Mouse (Mus musculus) embryonic facial prominence, embryonic 14.5 days (tissue): ENCODE measurements around the gene Galnt6. TPM values are rescaled to one million over a fixed set of nuclear protein-coding genes. Genes with fewer than 3 reads are reported as not detected.
"Not testable (repeated sequence)": the region's sequence is repeated elsewhere in the genome, so short reads cannot be mapped to it uniquely, and the experiment has no call there.

Source experiments
- ATAC-seq: fragments of 200-750 bp; cut with Nextera tagmentation; 2 replicates; pipeline ENCODE4 v1.8.0; 2017; ENCODE audit warnings: low read depth, moderate number of reproducible peaks, moderate TSS enrichment
- DNase-seq: peaks from one replicate; pipeline ENCODE4 v3.0.0-alpha.2; 2015; ENCODE audit warnings: low spot score
- H3K27ac ChIP-seq: fragments of 300-500 bp; sonication (generic); replicated peaks from 2 replicates; pipeline ENCODE4 v1.5.1; 2014; ENCODE audit warnings: low read depth, mild to moderate bottlenecking, low read length, moderate library complexity
- H3K27me3 ChIP-seq: fragments of 300-500 bp; sonication (generic); replicated peaks from 2 replicates; pipeline ENCODE4 v1.6.1; 2014; ENCODE audit warnings: low read length; ENCODE audit not compliant: control insufficient read depth, insufficient read depth
- H3K36me3 ChIP-seq: fragments of 300-500 bp; sonication (generic); 2 replicates; pipeline ENCODE4 v1.6.1; 2014; ENCODE audit warnings: low read length, mixed read lengths; ENCODE audit not compliant: control insufficient read depth, insufficient read depth
- H3K4me1 ChIP-seq: fragments of 300-500 bp; sonication (generic); 2 replicates; pipeline ENCODE4 v1.6.1; 2014; ENCODE audit warnings: antibody characterized with exemption, low read length; ENCODE audit not compliant: control insufficient read depth, insufficient read depth
- H3K4me2 ChIP-seq: fragments of 300-500 bp; sonication (generic); 2 replicates; pipeline ENCODE4 v1.6.1; 2014; ENCODE audit warnings: low read depth, mild to moderate bottlenecking, low read length, moderate library complexity, mixed read lengths
- H3K4me3 ChIP-seq: fragments of 300-500 bp; sonication (generic); 2 replicates; pipeline ENCODE4 v1.5.1; 2014; ENCODE audit warnings: low read depth, mild to moderate bottlenecking, low read length
- H3K9ac ChIP-seq: fragments of 300-500 bp; sonication (generic); 2 replicates; pipeline ENCODE4 v1.6.1; 2014; ENCODE audit warnings: low read depth, mild to moderate bottlenecking, low read length, moderate library complexity, mixed read lengths
- H3K9me3 ChIP-seq: fragments of 300-500 bp; sonication (generic); 2 replicates; pipeline ENCODE4 v1.6.1; 2016; ENCODE audit warnings: low read length; ENCODE audit not compliant: control insufficient read depth
- WGBS: fragments of 180-500 bp; shearing (Covaris S2); extraction: QIAGEN DNeasy Blood & Tissue Kit; methylation state at CpG from one replicate; pipeline ENCODE4 v1.1.7; 2014; 5-methylcytosine and 5-hydroxymethylcytosine counted together
- polyA plus RNA-seq: library from polyadenylated mRNA; unstranded; fragments of >200 nt; fragmentation: Nextera tagmentation; extraction: Ambion mirVana; gene quantifications from 2 replicates; pipeline ENCODE4 v1.2.1, GENCODE M21; 2014

The Galnt6 gene
- 1.5 and 2.1 TPM in 2 replicates for polyA plus RNA-seq

GRCm38 (mm10) chr15:100729281-100729985, at the start of gene Galnt6:
Gene Galnt6 (minus strand): TSS chr15:100729376.
- peak within 1 kb of the TSS; percentile 26 for H3K9ac ChIP-seq
- no peaks in the 10 kb centered on the region for H3K9me3 ChIP-seq
- no peak; the same call in 1 of the 2 replicates for ATAC-seq
- no peak within 1 kb of the TSS for H3K27ac ChIP-seq
- WGBS, result 16% methylated on average over 11 of the region's 57 CpGs
- H3K4me2 ChIP-seq, result peak within 1 kb of the TSS; percentile 64
- no peak for DNase-seq
- peaks cover 3% of the 10 kb centered on the region; the same call in 1 of the 2 replicates for H3K4me1 ChIP-seq
- H3K36me3 ChIP-seq, result no peaks in the 10 kb centered on the region
- peaks cover 53% of the 10 kb centered on the region for H3K27me3 ChIP-seq
- H3K4me3 ChIP-seq, result peak within 1 kb of the TSS; percentile 40

- Histone ChIP-seq H3K9ac (no peak overlapping the region), H3K27me3 (no peaks in the 10 kb centered on the region; the same call in 1 of the 2 replicates), H3K27ac (no peak overlapping the region), H3K9me3 (no peaks in the 10 kb centered on the region), H3K36me3 (no peaks in the 10 kb centered on the region), H3K4me1 (no peaks in the 10 kb centered on the region), H3K4me2 (no peak overlapping the region), H3K4me3 (no peak overlapping the region)
- ATAC-seq, result peak; percentile 69; the same call in 1 of the 2 replicates
- DNase-seq, result peak; percentile 72
- WGBS, result 64% methylated on average over 32 of the region's 32 CpGs
Observed at GRCm38 (mm10) chr15:100777020-100778016, 48.1 kb upstream of the Galnt6 start.

GRCm38 (mm10) chr15:100776424-100776823, 47.2 kb upstream of the Galnt6 start:
- H3K4me2 ChIP-seq, result no peak overlapping the region
- no peak overlapping the region for H3K9ac ChIP-seq
- 75% methylated on average over 3 of the region's 3 CpGs for WGBS
- no peaks in the 10 kb centered on the region for H3K4me1 ChIP-seq
- H3K36me3 ChIP-seq, result no peaks in the 10 kb centered on the region
- no peaks in the 10 kb centered on the region; the same call in 1 of the 2 replicates for H3K27me3 ChIP-seq
- DNase-seq (no peak), ATAC-seq (no peak)
- no peaks in the 10 kb centered on the region for H3K9me3 ChIP-seq
- H3K27ac ChIP-seq, result no peak overlapping the region
- no peak overlapping the region for H3K4me3 ChIP-seq

- Histone ChIP-seq H3K4me2 (no peak overlapping the region), H3K9me3 (no peaks in the 10 kb centered on the region), H3K27me3 (no peaks in the 10 kb centered on the region; the same call in 1 of the 2 replicates), H3K4me1 (no peaks in the 10 kb centered on the region), H3K27ac (no peak overlapping the region), H3K36me3 (no peaks in the 10 kb centered on the region), H3K4me3 (no peak overlapping the region), H3K9ac (no peak overlapping the region)
- DNase-seq (peak; percentile 23), ATAC-seq (no peak)
- WGBS, result 44% methylated on average over 19 of the region's 19 CpGs
Observed at GRCm38 (mm10) chr15:100775189-100776166, 46.3 kb upstream of the Galnt6 start.

- H3K27me3 ChIP-seq, H3K36me3 ChIP-seq, H3K27ac ChIP-seq, H3K4me1 ChIP-seq, H3K4me2 ChIP-seq, H3K9ac ChIP-seq, DNase-seq, H3K9me3 ChIP-seq, H3K4me3 ChIP-seq, ATAC-seq: not testable (repeated sequence)
- WGBS, result 87% methylated on average over 6 of the region's 6 CpGs
Observed at GRCm38 (mm10) chr15:100773859-100774258, 44.7 kb upstream of the Galnt6 start.

- Histone ChIP-seq H3K27ac (no peak overlapping the region), H3K4me3 (no peak overlapping the region), H3K4me1 (no peaks in the 10 kb centered on the region), H3K27me3 (no peaks in the 10 kb centered on the region; the same call in 1 of the 2 replicates), H3K4me2 (no peak overlapping the region), H3K9me3 (no peaks in the 10 kb centered on the region), H3K36me3 (no peaks in the 10 kb centered on the region), H3K9ac (no peak overlapping the region)
- 87% methylated on average over 4 of the region's 4 CpGs for WGBS
- DNase-seq, result no peak
- ATAC-seq, result no peak
Observed at GRCm38 (mm10) chr15:100772685-100773084, 43.5 kb upstream of the Galnt6 start.

GRCm38 (mm10) chr15:100770338-100770737, 41.2 kb upstream of the Galnt6 start:
- Histone ChIP-seq H3K36me3 (no peaks in the 10 kb centered on the region), H3K4me3 (no peak overlapping the region), H3K27me3 (no peaks in the 10 kb centered on the region), H3K4me2 (no peak overlapping the region), H3K4me1 (no peaks in the 10 kb centered on the region), H3K27ac (no peak overlapping the region), H3K9me3 (no peaks in the 10 kb centered on the region), H3K9ac (no peak overlapping the region)
- ATAC-seq (no peak), DNase-seq (no peak)
- 94% methylated on average over 5 of the region's 5 CpGs for WGBS

GRCm38 (mm10) chr15:100769023-100769422, 39.8 kb upstream of the Galnt6 start:
- 86% methylated on average over 4 of the region's 4 CpGs for WGBS

More at GRCm38 (mm10) chr15:100769023-100769422, 39.8 kb upstream of the Galnt6 start:
- not testable (repeated sequence) for H3K9ac ChIP-seq, H3K27me3 ChIP-seq, DNase-seq, H3K4me2 ChIP-seq, H3K27ac ChIP-seq, H3K4me3 ChIP-seq, H3K9me3 ChIP-seq, H3K4me1 ChIP-seq, ATAC-seq, H3K36me3 ChIP-seq
